Mouse (Mus musculus) adrenal gland, postnatal 14 days (tissue): ENCODE results near the gene Gprc5c. TPM values are rescaled to one million over a fixed set of nuclear protein-coding genes. Genes with fewer than 3 reads are reported as not detected.
"Not testable (repeated sequence)": the region's sequence is repeated elsewhere in the genome, so short reads cannot be mapped to it uniquely, and the experiment has no call there.

Source experiments
- DNase-seq: peaks from one replicate; pipeline ENCODE4 v3.0.0; 2021; ENCODE audit warnings: mixed read lengths
- total RNA-seq: library from RNA; stranded (reverse); gene quantifications from 2 replicates; pipeline ENCODE4 v1.2.3, GENCODE M21; 2021

Gene Gprc5c
- total RNA-seq, 1 experiment from 2014 or later: 16.6 TPM

GRCm38 (mm10) chr11:114868280-114868679, 17.3 kb downstream of the Gprc5c start:
- DNase-seq: no peak

- DNase-seq: no peak
Observed at GRCm38 (mm10) chr11:114869787-114870186, 18.8 kb downstream of the Gprc5c start.

- DNase-seq: no peak
Observed at GRCm38 (mm10) chr11:114871540-114871939, 20.6 kb downstream of the Gprc5c start.

DNA sequence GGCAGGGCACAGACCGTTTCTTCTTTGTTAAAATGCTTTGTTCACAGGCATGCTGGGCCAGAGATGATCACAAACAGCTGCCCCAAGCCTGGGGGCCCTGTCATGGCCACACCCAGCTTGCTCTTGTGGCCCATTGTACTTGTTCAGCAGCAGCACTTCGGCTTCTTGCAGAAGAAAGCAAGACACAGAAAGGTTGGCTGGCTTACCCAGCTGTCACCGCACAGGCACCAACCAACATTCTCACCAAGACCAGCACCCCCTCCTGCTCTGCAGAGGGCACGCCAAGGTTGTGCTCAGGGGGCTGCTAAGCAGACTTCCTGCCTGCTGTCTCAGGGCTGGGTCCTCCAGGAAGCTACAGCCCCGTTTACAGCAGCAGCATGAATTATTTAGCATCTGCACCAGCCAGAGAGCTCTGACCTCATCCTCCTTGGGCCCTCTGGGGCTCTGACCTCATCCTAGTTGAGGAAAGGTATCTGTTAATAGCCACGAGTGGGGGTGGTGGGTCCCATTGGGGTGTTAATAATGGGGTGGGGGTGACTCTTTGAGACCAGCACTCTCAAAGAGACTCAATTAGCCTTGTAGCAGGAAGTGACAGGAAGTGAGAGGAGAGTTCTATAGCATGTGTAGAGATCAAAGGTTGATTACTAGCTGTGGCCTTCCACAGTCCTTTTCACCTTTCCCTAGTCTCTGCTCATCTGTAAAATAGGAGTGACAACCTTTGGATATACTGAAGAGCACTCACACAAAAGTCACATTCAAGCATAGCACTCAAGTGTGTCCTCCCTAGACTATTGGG, 22.3 kb downstream of the Gprc5c start:
- DNase-seq: no peak

- no peak for DNase-seq
Observed at GRCm38 (mm10) chr11:114874226-114875145, 23.5 kb downstream of the Gprc5c start.

- DNase-seq: no peak
Observed at GRCm38 (mm10) chr11:114875301-114875801, 24.4 kb downstream of the Gprc5c start.

DNA sequence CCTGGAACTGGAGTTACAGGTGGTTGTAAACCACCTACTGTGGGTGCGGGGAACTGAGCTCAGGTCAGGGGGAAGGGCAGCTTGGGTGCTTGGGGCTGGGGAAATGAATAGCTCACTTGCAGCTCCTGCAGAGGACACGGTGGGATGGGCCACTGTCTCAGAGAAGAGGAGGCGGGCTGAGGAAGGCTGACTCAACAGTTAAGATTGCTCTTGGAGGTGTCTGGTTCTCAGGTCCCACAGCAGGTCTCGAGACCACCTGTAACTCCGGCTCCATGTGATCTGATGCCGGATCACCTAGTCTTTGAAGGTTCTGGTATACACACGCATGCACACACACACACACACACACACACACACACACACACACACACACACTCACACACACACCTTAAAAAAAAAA, 25.2 kb downstream of the Gprc5c start:
- DNase-seq: no peak

DNA sequence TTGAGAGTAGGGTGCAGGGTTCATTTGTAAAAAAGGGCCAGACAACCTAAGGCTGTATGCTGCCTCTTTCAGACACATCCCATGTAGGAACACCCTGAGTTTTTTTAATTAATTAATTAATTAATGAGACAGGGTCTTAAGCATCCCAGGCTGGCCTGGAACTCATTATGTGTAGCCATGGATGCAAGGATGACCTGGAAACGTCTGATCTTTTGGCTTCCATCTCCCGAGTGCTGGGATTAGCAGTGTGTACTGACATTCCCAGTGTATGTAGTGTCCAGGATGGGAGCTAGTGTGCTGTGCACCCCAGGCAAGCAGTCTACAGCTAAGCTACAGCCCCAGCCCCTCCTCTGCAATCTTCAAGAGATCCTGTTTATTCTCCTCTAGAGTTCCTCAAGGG, 25.7 kb downstream of the Gprc5c start:
- DNase-seq: no peak

GRCm38 (mm10) chr11:114877145-114877544, 26.2 kb downstream of the Gprc5c start:
- DNase-seq: peak; percentile 71

- no peak for DNase-seq
Observed at GRCm38 (mm10) chr11:114879666-114880065, 28.7 kb downstream of the Gprc5c start.

GRCm38 (mm10) chr11:114880185-114880584, 29.2 kb downstream of the Gprc5c start:
- DNase-seq: no peak

DNA sequence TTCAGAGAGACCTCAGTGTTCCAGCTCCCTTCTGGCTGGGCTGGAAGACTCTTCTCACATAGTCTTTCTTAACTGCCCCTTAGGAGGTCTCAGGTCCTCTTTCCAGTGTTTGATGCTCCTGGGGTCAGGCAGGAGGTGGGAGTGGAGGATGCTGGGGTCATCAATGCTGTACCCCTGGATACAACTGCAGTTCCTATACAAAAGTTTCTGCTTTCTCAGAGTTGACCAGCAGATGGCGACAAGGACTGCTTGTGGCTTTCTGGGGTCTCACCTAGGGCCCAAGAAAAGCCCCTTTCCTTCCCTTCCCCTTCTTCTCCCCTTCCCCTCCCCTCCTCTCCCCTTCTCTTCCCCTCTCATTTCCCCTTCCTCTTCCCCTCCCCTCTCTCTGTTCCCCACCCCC, 29.6 kb downstream of the Gprc5c start:
- DNase-seq: peak; percentile 34

DNA sequence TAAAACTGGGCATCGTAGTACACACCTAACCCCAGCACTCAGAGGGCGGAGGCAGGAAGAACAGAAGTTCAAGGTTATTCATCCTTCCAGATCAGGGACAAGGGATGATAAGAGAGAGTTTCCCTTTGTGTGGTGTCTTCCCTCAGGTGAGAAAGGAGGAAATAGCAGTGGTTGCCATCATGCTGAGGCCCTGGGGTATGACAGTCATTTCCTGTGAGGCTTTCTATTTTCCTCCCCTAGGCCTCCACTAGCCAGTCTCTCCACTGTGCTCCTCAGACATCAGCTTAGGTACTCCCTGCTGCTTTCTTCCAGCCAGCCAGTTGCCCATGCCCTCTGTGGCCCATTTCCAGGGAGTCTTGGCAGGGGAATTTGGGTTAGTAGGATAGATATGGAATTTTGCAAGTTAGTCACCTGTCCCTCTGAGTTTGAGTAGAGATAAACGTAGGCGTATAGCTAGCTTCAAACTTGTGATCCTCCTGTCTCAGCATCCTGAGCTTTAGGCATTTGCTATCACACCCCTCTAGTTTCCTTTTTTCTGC, 32.4 kb downstream of the Gprc5c start:
- peak; percentile 58 for DNase-seq

GRCm38 (mm10) chr11:114884380-114885100, 33.6 kb downstream of the Gprc5c start:
- peak; percentile 41 for DNase-seq

- no peak for DNase-seq
Observed at GRCm38 (mm10) chr11:114889991-114890518, 39.1 kb downstream of the Gprc5c start, which contains the start of gene Cd300a. Cd300a (plus strand) TSS chr11:114890041.

- DNase-seq: no peak
Observed at GRCm38 (mm10) chr11:114890542-114890941, 39.6 kb downstream of the Gprc5c start.

DNA sequence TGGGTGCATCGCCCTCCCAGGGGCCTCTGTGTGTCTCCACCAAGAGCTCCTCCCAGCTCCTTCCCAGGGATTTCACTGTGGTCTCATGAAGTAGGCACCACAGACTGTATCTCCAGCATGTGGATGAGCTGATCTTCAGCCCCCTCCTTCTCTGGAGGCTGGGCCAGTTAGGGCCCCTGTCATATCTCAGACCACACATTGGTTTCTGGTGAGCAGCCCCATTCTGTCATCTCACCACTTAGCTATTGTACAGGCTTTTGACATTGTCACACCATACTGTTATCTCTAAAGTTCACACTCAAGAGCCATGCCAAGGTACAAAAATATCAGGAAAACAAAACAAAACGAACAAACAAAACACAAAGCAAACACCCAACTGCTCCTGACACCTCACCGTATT, 45.1 kb downstream of the Gprc5c start:
- DNase-seq: no peak

GRCm38 (mm10) chr11:114898026-114898425, 47.1 kb downstream of the Gprc5c start:
- DNase-seq: no peak

GRCm38 (mm10) chr11:114903224-114903623, 52.3 kb downstream of the Gprc5c start:
- DNase-seq: no peak

DNA sequence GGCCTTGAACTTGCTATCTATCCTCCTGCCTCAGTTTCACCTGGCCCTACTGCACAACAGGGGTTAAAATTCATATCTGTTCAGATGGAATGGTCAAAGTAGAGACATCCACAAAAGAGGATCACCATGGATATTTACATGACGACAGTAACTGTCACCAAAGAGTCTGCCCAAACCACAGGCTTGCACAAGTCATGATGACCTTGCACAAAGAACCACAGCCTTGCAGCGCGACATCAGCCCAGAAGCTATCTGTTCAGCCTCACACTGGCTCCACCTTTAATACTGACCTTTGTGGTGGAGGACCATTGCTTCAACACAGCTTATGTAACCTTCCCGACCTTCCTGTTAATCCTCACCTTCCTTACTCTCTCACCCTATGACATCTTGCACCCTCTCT, 56.6 kb downstream of the Gprc5c start:
- DNase-seq: peak; percentile 60

GRCm38 (mm10) chr11:114908086-114908485, 57.1 kb downstream of the Gprc5c start:
- no peak for DNase-seq

DNA sequence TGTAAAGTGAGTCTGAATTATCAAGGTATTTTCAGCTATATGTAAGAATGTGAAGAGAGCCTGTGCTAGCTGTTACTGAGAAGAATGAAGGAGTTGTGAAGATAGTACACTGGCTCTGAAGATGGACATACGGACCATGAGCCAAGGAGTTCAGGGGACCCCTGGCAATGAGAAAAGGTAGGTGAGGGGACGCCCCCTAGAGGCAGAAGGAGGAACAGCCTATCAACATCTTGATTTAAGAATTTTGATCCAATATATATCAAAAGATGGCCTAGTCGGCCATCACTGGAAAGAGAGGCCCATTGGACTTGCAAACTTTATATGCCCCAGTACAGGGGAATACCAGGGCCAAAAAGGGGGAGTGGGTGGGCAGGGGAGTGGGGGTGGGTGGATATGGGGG, 58.6 kb downstream of the Gprc5c start:
- DNase-seq: not testable (repeated sequence)
